In genomic region chr3:27861086-27861485, GRCm38 (mm10) we compare ENCODE assay signal across 25 mouse cellular contexts. TPM values are rescaled to one million over a fixed set of nuclear protein-coding genes. Genes with fewer than 3 reads are reported as not detected.
A peak's percentile ranks its signal among the peaks of the same experiment; 100 is the strongest.
DNase-seq lines count a peak whose midpoint lies in the region; ATAC-seq and TF ChIP-seq lines count a peak whose summit lies in the region.
"Had no signal": no experiment of that assay in that cellular context is flagged by ENCODE, and none has a peak within 500 bp of the region (broad histone marks: within the 10 kb centered on the region; RNA-seq: fewer than 3 reads in every experiment).

No protein-coding gene starts in this region.

- peaks cover 56% of the 10 kb centered on the region for H3K4me1 ChIP-seq in heart, embryonic 15.5 days (replicated peaks)
- peaks cover 56% of the 10 kb centered on the region for H3K4me1 ChIP-seq in lung, embryonic 16.5 days (replicated peaks; ENCODE audit: control insufficient read depth, insufficient read depth, low read length)
- H3K4me1 ChIP-seq in stomach, postnatal 0 days (replicated peaks; ENCODE audit: control insufficient read depth, insufficient read depth) = peaks cover 15% of the 10 kb centered on the region

- peak; percentile 83 for DNase-seq in heart, adult 11 months
- DNase-seq in heart, adult 9 months (ENCODE audit: low spot score in 2 of 2) = no peak
- no peak for DNase-seq in heart, adult 18-20 months
- DNase-seq in lung, postnatal 36 days = no peak
- peak; percentile 3 for DNase-seq in stomach, postnatal 0 days (ENCODE audit: low spot score)
- DNase-seq: right cerebral cortex, postnatal 25 days; spleen, adult 18-20 months; thymus, postnatal 25 days had no signal

- no peak overlapping the region for H3K4me3 ChIP-seq in heart, embryonic 15.5 days
- no peak overlapping the region for H3K4me3 ChIP-seq in lung, embryonic 16.5 days (ENCODE audit: low read length)
- H3K4me3 ChIP-seq in stomach, postnatal 0 days (ENCODE audit: low read depth, low read length) = no peak overlapping the region
- H3K4me3 ChIP-seq: embryonic facial prominence, embryonic 13.5 days; erythroblast, embryonic 14.5 days; forebrain, embryonic 12.5 days; hindbrain, embryonic 10.5 days; kidney, embryonic 15.5 days; liver, embryonic 15.5 days; myocyte; neural tube, embryonic 13.5 days had no signal

- WGBS in heart, embryonic 15.5 days = 65% methylated on average over 6 of the region's 6 CpGs
- WGBS in lung, embryonic 16.5 days = 77% methylated on average over 6 of the region's 6 CpGs
- WGBS in stomach, postnatal 0 days = 66% methylated on average over 6 of the region's 6 CpGs

- H3K27ac ChIP-seq in heart, embryonic 15.5 days = peak overlapping the region; percentile 89
- H3K27ac ChIP-seq in lung, embryonic 16.5 days (ENCODE audit: low read length) = peak overlapping the region; percentile 95
- H3K27ac ChIP-seq in stomach, postnatal 0 days (replicated peaks) = no peak overlapping the region
- H3K27ac ChIP-seq: forebrain, embryonic 12.5 days; hindbrain, postnatal 0 days; kidney, embryonic 15.5 days; liver, embryonic 15.5 days; neural tube, embryonic 13.5 days had no signal

- H3K9me3 ChIP-seq in heart, embryonic 15.5 days (replicated peaks) = no peaks in the 10 kb centered on the region
- H3K9me3 ChIP-seq in lung, embryonic 16.5 days (ENCODE audit: control insufficient read depth, low read length) = no peaks in the 10 kb centered on the region
- no peaks in the 10 kb centered on the region for H3K9me3 ChIP-seq in stomach, postnatal 0 days (ENCODE audit: control insufficient read depth, low read length)
- H3K9me3 ChIP-seq: embryonic facial prominence, embryonic 13.5 days; forebrain, embryonic 12.5 days; hindbrain, embryonic 10.5 days; kidney, embryonic 15.5 days; liver, embryonic 15.5 days; neural tube, embryonic 13.5 days had no signal

- H3K9ac ChIP-seq in heart, embryonic 15.5 days = no peak overlapping the region
- H3K9ac ChIP-seq in lung, embryonic 16.5 days (ENCODE audit: low read length) = no peak overlapping the region
- no peak overlapping the region for H3K9ac ChIP-seq in stomach, postnatal 0 days (ENCODE audit: low read length)
- H3K9ac ChIP-seq: embryonic facial prominence, embryonic 13.5 days; forebrain, embryonic 12.5 days; kidney, embryonic 15.5 days; liver, embryonic 15.5 days; neural tube, embryonic 13.5 days had no signal

- H3K27me3 ChIP-seq in heart, embryonic 15.5 days = no peaks in the 10 kb centered on the region
- no peaks in the 10 kb centered on the region for H3K27me3 ChIP-seq in lung, embryonic 16.5 days (ENCODE audit: control insufficient read depth, insufficient read depth, low read depth, low read length)
- H3K27me3 ChIP-seq in stomach, postnatal 0 days (ENCODE audit: control insufficient read depth, insufficient read depth, low read length) = no peaks in the 10 kb centered on the region
- H3K27me3 ChIP-seq: embryonic facial prominence, embryonic 13.5 days; kidney, embryonic 15.5 days; liver, embryonic 15.5 days; neural tube, embryonic 13.5 days had no signal

- no peak overlapping the region for H3K4me2 ChIP-seq in heart, embryonic 15.5 days
- no peak overlapping the region for H3K4me2 ChIP-seq in lung, embryonic 16.5 days (ENCODE audit: low read depth, low read length)
- no peak overlapping the region for H3K4me2 ChIP-seq in stomach, postnatal 0 days (replicated peaks; ENCODE audit: low read depth)
- H3K4me2 ChIP-seq: embryonic facial prominence, embryonic 13.5 days; forebrain, embryonic 12.5 days; kidney, embryonic 15.5 days; liver, embryonic 15.5 days; neural tube, embryonic 13.5 days had no signal

- no peak for ATAC-seq in heart, embryonic 15.5 days (replicated peaks; ENCODE audit: insufficient number of reproducible peaks, insufficient read depth, low FRiP score, low read depth)
- ATAC-seq in lung, embryonic 16.5 days (ENCODE audit: low read depth) = no peak
- ATAC-seq in stomach, postnatal 0 days (ENCODE audit: low FRiP score, low TSS enrichment) = no peak
- ATAC-seq: midbrain, embryonic 16.5 days had no signal

- TF ChIP-seq CTCF in stomach, postnatal 0 days (IDR thresholded peaks at IDR 0.05; ENCODE audit: low read depth) = no peak

- H3K36me3 ChIP-seq in heart, embryonic 15.5 days = no peaks in the 10 kb centered on the region
- H3K36me3 ChIP-seq in lung, embryonic 16.5 days (ENCODE audit: control insufficient read depth, insufficient read depth, low read length) = no peaks in the 10 kb centered on the region
- no peaks in the 10 kb centered on the region for H3K36me3 ChIP-seq in stomach, postnatal 0 days (ENCODE audit: control insufficient read depth, insufficient read depth, low read length)
- H3K36me3 ChIP-seq: embryonic facial prominence, embryonic 13.5 days; forebrain, embryonic 12.5 days; hindbrain, embryonic 10.5 days; kidney, embryonic 15.5 days; liver, embryonic 15.5 days; neural tube, embryonic 13.5 days had no signal

- TF ChIP-seq EP300 in stomach, postnatal 0 days (optimal IDR thresholded peaks at IDR 0.05) = no peak

RNA-seq across cellular contexts. Expression of gene Tmem212, which starts 35.1 kb away (rescaled TPM):
- not detected in 2 replicates for polyA plus RNA-seq in heart, embryonic 15.5 days (2015; fragmentation: Nextera tagmentation; extraction: Ambion mirVana)
- total RNA-seq in heart, adult 18-20 months (2021) = under 1 TPM in 1 of 2 experiments, not detected in 1; 0.85 TPM
- 3.5 and 7.7 TPM in 2 replicates for polyA plus RNA-seq in lung, embryonic 16.5 days (2015; fragmentation: Nextera tagmentation; extraction: Ambion mirVana)
- polyA plus RNA-seq in stomach, postnatal 0 days (2015; fragmentation: Nextera tagmentation; extraction: Ambion mirVana) = not detected in 2 replicates
- total RNA-seq: adrenal gland, postnatal 10 days; gastrocnemius, postnatal 25 days; left cerebral cortex, postnatal 25 days; megakaryocyte-erythroid progenitor cell, adult 5-6 weeks had no signal
- polyA plus RNA-seq: embryonic facial prominence, embryonic 13.5 days; erythroblast, embryonic 14.5 days; forebrain, embryonic 12.5 days; hindbrain, embryonic 10.5 days; kidney, embryonic 15.5 days; limb, embryonic 14.5 days; liver, embryonic 15.5 days; myocyte; neural tube, embryonic 13.5 days had no signal

Comparison
In these comparisons a context has a peak if more than half of its experiments do, and no peak if none do; other contexts are left out.
1. DNase-seq: peak in heart, adult 11 months (single experiment) and stomach, postnatal 0 days (single experiment); none in heart, adult 9 months (0 of 2), heart, adult 18-20 months (0 of 2) and lung, postnatal 36 days (single experiment).